Mouse (Mus musculus) forebrain, embryonic 16.5 days (tissue): ENCODE measurements around the gene Commd7. TPM values are rescaled to one million over a fixed set of nuclear protein-coding genes. Genes with fewer than 3 reads are reported as not detected.

Source experiments
- ATAC-seq: fragments of 200-750 bp; cut with Nextera tagmentation; 2 replicates; pipeline ENCODE4 v1.8.0; 2017; ENCODE audit warnings: mild to moderate bottlenecking, moderate library complexity
- H3K27ac ChIP-seq: fragments of 300-500 bp; sonication (generic); 2 replicates; pipeline ENCODE4 v1.5.1; 2014; ENCODE audit warnings: low read length, control low read depth
- H3K27me3 ChIP-seq: fragments of 300-500 bp; sonication (generic); replicated peaks from 2 replicates; pipeline ENCODE4 v1.6.1; 2014; ENCODE audit warnings: low read length; ENCODE audit not compliant: control insufficient read depth, insufficient read depth
- H3K36me3 ChIP-seq: fragments of 300-500 bp; sonication (generic); 2 replicates; pipeline ENCODE4 v1.6.1; 2014; ENCODE audit not compliant: control insufficient read depth, insufficient read depth
- H3K4me1 ChIP-seq: fragments of 300-500 bp; sonication (generic); replicated peaks from 2 replicates; pipeline ENCODE4 v1.6.1; 2014; ENCODE audit warnings: low read length; ENCODE audit not compliant: control insufficient read depth, insufficient read depth
- H3K4me2 ChIP-seq: fragments of 300-500 bp; sonication (generic); 2 replicates; pipeline ENCODE4 v1.6.1; 2014; ENCODE audit warnings: mild to moderate bottlenecking, low read length, control low read depth
- H3K4me3 ChIP-seq: fragments of 300-500 bp; sonication (generic); replicated peaks from 2 replicates; pipeline ENCODE4 v1.5.1; 2014; ENCODE audit warnings: mild to moderate bottlenecking, low read length, control low read depth
- H3K9ac ChIP-seq: fragments of 300-500 bp; sonication (generic); replicated peaks from 2 replicates; pipeline ENCODE4 v1.6.1; 2014; ENCODE audit warnings: low read depth, low read length, control low read depth
- H3K9me3 ChIP-seq: fragments of 300-500 bp; sonication (generic); 2 replicates; pipeline ENCODE4 v1.6.1; 2016; ENCODE audit warnings: low read length; ENCODE audit not compliant: control insufficient read depth
- WGBS: fragments of 180-500 bp; shearing (Covaris S2); extraction: QIAGEN DNeasy Blood & Tissue Kit; methylation state at CpG from one replicate; pipeline ENCODE4 v1.1.7; 2014; 5-methylcytosine and 5-hydroxymethylcytosine counted together
- polyA plus RNA-seq: library from polyadenylated mRNA; unstranded; fragments of >200 nt; fragmentation: Nextera tagmentation; extraction: Ambion mirVana; gene quantifications from 2 replicates; pipeline ENCODE4 v1.2.1, GENCODE M21; 2015

Gene Commd7
- polyA plus RNA-seq, 1 experiment from 2014 or later = 108 TPM

- H3K4me2 ChIP-seq = no peak overlapping the region
- H3K4me1 ChIP-seq = peaks cover 6% of the 10 kb centered on the region
- WGBS = 42% methylated on average over 6 of the region's 6 CpGs
- peak; percentile 73 for ATAC-seq
- no peak overlapping the region for H3K4me3 ChIP-seq
- H3K9me3 ChIP-seq = no peaks in the 10 kb centered on the region
- H3K27ac ChIP-seq = peak overlapping the region; percentile 46
- no peak overlapping the region for H3K9ac ChIP-seq
- H3K27me3 ChIP-seq = no peaks in the 10 kb centered on the region
- H3K36me3 ChIP-seq = no peaks in the 10 kb centered on the region
Observed at GRCm38 (mm10) chr2:153600021-153600666, 32.4 kb downstream of the Commd7 start.

GRCm38 (mm10) chr2:153597626-153598025 is 35.0 kb downstream of the Commd7 start:
- 89% methylated on average over 4 of the region's 4 CpGs for WGBS
- Histone ChIP-seq H3K9me3 (no peaks in the 10 kb centered on the region), H3K9ac (no peak overlapping the region), H3K4me2 (no peak overlapping the region), H3K4me3 (no peak overlapping the region), H3K36me3 (no peaks in the 10 kb centered on the region), H3K27ac (no peak overlapping the region), H3K27me3 (no peaks in the 10 kb centered on the region), H3K4me1 (peaks cover 14% of the 10 kb centered on the region)
- no peak for ATAC-seq

GRCm38 (mm10) chr2:153597014-153597413 is 35.6 kb downstream of the Commd7 start:
- no peaks in the 10 kb centered on the region for H3K27me3 ChIP-seq
- ATAC-seq = no peak
- H3K36me3 ChIP-seq = no peaks in the 10 kb centered on the region
- H3K4me3 ChIP-seq = no peak overlapping the region
- no peak overlapping the region for H3K9ac ChIP-seq
- H3K27ac ChIP-seq = no peak overlapping the region
- WGBS = 78% methylated on average over 3 of the region's 3 CpGs
- H3K4me1 ChIP-seq = peaks cover 17% of the 10 kb centered on the region
- H3K4me2 ChIP-seq = no peak overlapping the region
- H3K9me3 ChIP-seq = no peaks in the 10 kb centered on the region

- no peak overlapping the region for H3K4me2 ChIP-seq
- H3K4me3 ChIP-seq = no peak overlapping the region
- H3K9me3 ChIP-seq = no peaks in the 10 kb centered on the region
- WGBS = 40% methylated on average over 4 of the region's 4 CpGs
- H3K4me1 ChIP-seq = peaks cover 10% of the 10 kb centered on the region
- H3K36me3 ChIP-seq = no peaks in the 10 kb centered on the region
- no peak overlapping the region for H3K27ac ChIP-seq
- H3K27me3 ChIP-seq = no peaks in the 10 kb centered on the region
- H3K9ac ChIP-seq = no peak overlapping the region
- ATAC-seq = no peak
Observed at GRCm38 (mm10) chr2:153594998-153595397, 37.6 kb downstream of the Commd7 start.

- Histone ChIP-seq H3K27me3 (no peaks in the 10 kb centered on the region), H3K9ac (no peak overlapping the region), H3K4me2 (no peak overlapping the region), H3K9me3 (no peaks in the 10 kb centered on the region), H3K36me3 (no peaks in the 10 kb centered on the region), H3K27ac (peak overlapping the region; percentile 49; the same call in 1 of the 2 replicates), H3K4me3 (no peak overlapping the region), H3K4me1 (peaks cover 10% of the 10 kb centered on the region)
- 26% methylated on average over 9 of the region's 9 CpGs for WGBS
- peak; percentile 93 for ATAC-seq
Observed at GRCm38 (mm10) chr2:153593186-153593585, 39.4 kb downstream of the Commd7 start.

- Histone ChIP-seq H3K36me3 (no peaks in the 10 kb centered on the region), H3K9me3 (no peaks in the 10 kb centered on the region), H3K27ac (peak overlapping the region; percentile 49; the same call in 1 of the 2 replicates), H3K4me1 (peaks cover 10% of the 10 kb centered on the region), H3K27me3 (no peaks in the 10 kb centered on the region), H3K4me2 (no peak overlapping the region), H3K4me3 (no peak overlapping the region), H3K9ac (no peak overlapping the region)
- ATAC-seq = no peak
- 79% methylated on average over 8 of the region's 8 CpGs for whole genome bisulfite sequencing
Observed at GRCm38 (mm10) chr2:153592056-153593014, 40.2 kb downstream of the Commd7 start.

GRCm38 (mm10) chr2:153586515-153587174 is 45.9 kb downstream of the Commd7 start:
- Histone ChIP-seq H3K36me3 (no peaks in the 10 kb centered on the region), H3K9me3 (no peaks in the 10 kb centered on the region), H3K27me3 (no peaks in the 10 kb centered on the region), H3K4me2 (peak overlapping the region; percentile 47), H3K27ac (no peak overlapping the region), H3K4me3 (0 out of 2 replicates have a peak overlapping the region, but pooled peaks have one; percentile 7), H3K4me1 (peaks cover 4% of the 10 kb centered on the region; the same call in 1 of the 2 replicates), H3K9ac (peak overlapping the region; percentile 39)
- peak; percentile 78 for ATAC-seq
- 10% methylated on average over 15 of the region's 15 CpGs for WGBS

GRCm38 (mm10) chr2:153585981-153586380 is 46.6 kb downstream of the Commd7 start:
- Histone ChIP-seq H3K27ac (no peak overlapping the region), H3K9me3 (no peaks in the 10 kb centered on the region), H3K4me1 (peaks cover 4% of the 10 kb centered on the region; the same call in 1 of the 2 replicates), H3K4me3 (no peak overlapping the region), H3K9ac (no peak overlapping the region; the same call in 1 of the 2 replicates), H3K4me2 (no peak overlapping the region), H3K36me3 (no peaks in the 10 kb centered on the region), H3K27me3 (no peaks in the 10 kb centered on the region)
- no peak for ATAC-seq
- 71% methylated on average over 6 of the region's 6 CpGs for WGBS

GRCm38 (mm10) chr2:153584396-153584795 is 48.2 kb downstream of the Commd7 start:
- H3K4me1 ChIP-seq = peaks cover 4% of the 10 kb centered on the region; the same call in 1 of the 2 replicates
- no peak overlapping the region for H3K9ac ChIP-seq
- H3K4me3 ChIP-seq = no peak overlapping the region
- H3K4me2 ChIP-seq = no peak overlapping the region
- ATAC-seq = no peak
- no peak overlapping the region for H3K27ac ChIP-seq
- no peaks in the 10 kb centered on the region for H3K27me3 ChIP-seq
- H3K36me3 ChIP-seq = no peaks in the 10 kb centered on the region
- no peaks in the 10 kb centered on the region for H3K9me3 ChIP-seq
- WGBS = 65% methylated on average over 4 of the region's 4 CpGs
